Mouse (Mus musculus) testis, adult 2 months (tissue): Measurements from ENCODE around the gene Gck.

ENCODE experiments used
- CTCF ChIP-seq: fragments of 200-500 bp; IDR thresholded peaks from 2 replicates; pipeline ENCODE4 v1.5.1; 2012; ENCODE audit warnings: low read depth, mild to moderate bottlenecking, inconsistent platforms, low read length, moderate library complexity; ENCODE audit not compliant: control insufficient read depth, insufficient read depth, insufficient replicate concordance
- POLR2A ChIP-seq: fragments of 200-500 bp; IDR thresholded peaks from 2 replicates; pipeline ENCODE4 v1.6.1; 2012; ENCODE audit warnings: low read depth, mild to moderate bottlenecking, inconsistent platforms, low read length, moderate library complexity; ENCODE audit not compliant: control insufficient read depth

DNA sequence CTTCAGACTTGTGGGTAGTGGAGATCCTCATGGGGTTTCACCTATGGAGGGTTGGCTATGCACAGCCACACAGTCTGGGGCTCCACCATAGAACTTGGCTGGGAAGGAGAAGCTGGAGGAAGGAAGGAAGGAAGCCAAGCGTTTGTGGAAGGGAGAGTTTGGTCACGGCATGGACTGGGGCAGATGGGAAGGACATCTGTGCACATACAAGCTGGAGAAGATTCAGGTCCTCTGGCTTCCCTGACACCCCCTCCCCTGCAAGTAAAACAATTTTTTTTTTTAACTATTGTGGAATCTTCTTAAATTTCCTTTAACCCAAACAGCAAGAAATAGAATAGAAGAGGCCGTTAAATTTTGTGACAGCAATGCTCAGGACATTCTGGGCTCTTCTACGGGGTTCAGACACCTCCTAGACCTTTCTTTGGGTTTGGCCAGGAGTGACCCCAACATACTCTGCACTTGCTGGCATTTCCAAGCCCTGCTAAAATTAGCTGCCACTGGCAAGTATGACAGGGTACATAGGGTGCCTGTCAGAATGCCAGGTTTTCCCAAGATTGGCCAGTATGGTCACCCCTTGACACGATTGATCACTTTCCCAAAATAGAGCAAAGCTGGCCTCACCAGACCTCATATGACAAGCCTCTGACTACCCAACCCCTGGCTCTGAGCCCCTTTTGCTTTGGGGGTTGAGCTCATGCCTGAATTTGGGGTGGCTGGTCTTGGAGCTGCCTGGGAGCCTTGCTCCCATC is 34.3 kb downstream of the Gck start:
- TF ChIP-seq POLR2A (no peak), CTCF (no peak)
